22 mouse cellular contexts compared by ENCODE assay signal in the genomic region with DNA sequence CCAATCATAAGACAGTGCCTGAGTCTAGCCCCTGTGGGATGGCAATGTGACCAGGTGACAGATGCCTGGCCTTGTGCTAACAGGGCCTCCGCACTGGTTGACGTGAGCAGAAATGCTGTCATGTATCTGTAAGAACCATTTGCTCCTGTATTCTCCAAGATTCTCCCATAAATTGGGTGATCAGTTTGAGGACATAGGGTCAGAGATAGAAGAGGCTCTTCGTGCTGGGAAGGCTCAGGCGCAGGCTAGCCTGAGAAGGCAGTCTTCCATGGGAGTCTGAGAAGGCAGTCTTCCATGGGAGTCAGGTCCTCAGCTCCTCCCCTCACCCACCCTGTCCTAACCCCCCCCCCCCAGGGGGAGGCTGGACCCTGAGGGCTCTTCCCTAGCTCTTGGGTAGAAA.
DNase-seq lines count a peak whose midpoint lies in the region; ATAC-seq and TF ChIP-seq lines count a peak whose summit lies in the region.
"Had no signal": no experiment of that assay in that cellular context is flagged by ENCODE, and none has a peak within 500 bp of the region (broad histone marks: within the 10 kb centered on the region; RNA-seq: fewer than 3 reads in every experiment).

No protein-coding gene starts in this region.

- no peaks in the 10 kb centered on the region for H3K4me1 ChIP-seq in forebrain, embryonic 11.5 days (replicated peaks; ENCODE audit: control insufficient read depth, insufficient read depth, low read length)
- no peaks in the 10 kb centered on the region for H3K4me1 ChIP-seq in forebrain, postnatal 0 days (ENCODE audit: insufficient read depth)
- peaks cover 8% of the 10 kb centered on the region for H3K4me1 ChIP-seq in liver, embryonic 11.5 days (replicated peaks; ENCODE audit: control insufficient read depth, insufficient read depth, low read length)
- no peaks in the 10 kb centered on the region for H3K4me1 ChIP-seq in midbrain, embryonic 11.5 days (ENCODE audit: control insufficient read depth, insufficient read depth, low read length)
- no peaks in the 10 kb centered on the region for H3K4me1 ChIP-seq in midbrain, embryonic 14.5 days (ENCODE audit: control insufficient read depth, insufficient read depth, low read length)
- H3K4me1 ChIP-seq: embryonic facial prominence, embryonic 12.5 days; forebrain, embryonic 12.5 days had no signal

- no peak for DNase-seq in forebrain, embryonic 11.5 days (ENCODE audit: low spot score)
- DNase-seq in forebrain, postnatal 0 days: no peak
- DNase-seq in liver, embryonic 11.5 days (ENCODE audit: low spot score): no peak
- no peak for DNase-seq in liver
- peak; percentile 69 for DNase-seq in midbrain, embryonic 11.5 days (ENCODE audit: low spot score, missing footprints)
- no peak for DNase-seq in midbrain, embryonic 14.5 days
- DNase-seq: adrenal gland, adult 2 months; adrenal gland, postnatal 10 days; adrenal gland, postnatal 25 days; B cell, adult 2 months; cerebellum, adult 11-12 months; cerebellum, adult 2 months; cerebellum, adult 9-10 months; cerebellum, postnatal 10 days; cerebellum, postnatal 25 days had no signal

- 96% methylated on average over 4 of the region's 4 CpGs for WGBS in forebrain, embryonic 11.5 days
- 88% methylated on average over 4 of the region's 4 CpGs for WGBS in forebrain, postnatal 0 days
- WGBS in liver, embryonic 11.5 days: 86% methylated on average over 4 of the region's 4 CpGs
- WGBS in midbrain, embryonic 11.5 days: 90% methylated on average over 4 of the region's 4 CpGs
- 94% methylated on average over 4 of the region's 4 CpGs for WGBS in midbrain, embryonic 14.5 days

- H3K4me3 ChIP-seq in forebrain, embryonic 11.5 days (ENCODE audit: low read depth, low read length): no peak overlapping the region
- H3K4me3 ChIP-seq in forebrain, postnatal 0 days (ENCODE audit: low read depth, low read length): no peak overlapping the region
- H3K4me3 ChIP-seq in liver, embryonic 11.5 days (ENCODE audit: low read depth, low read length): no peak overlapping the region
- no peak overlapping the region for H3K4me3 ChIP-seq in midbrain, embryonic 11.5 days (ENCODE audit: low read depth, low read length)
- H3K4me3 ChIP-seq in midbrain, embryonic 14.5 days (replicated peaks; ENCODE audit: low read depth, low read length): no peak overlapping the region
- H3K4me3 ChIP-seq: embryonic facial prominence, embryonic 10.5 days; embryonic facial prominence, embryonic 12.5 days; forebrain, embryonic 12.5 days had no signal

- ATAC-seq in forebrain, embryonic 11.5 days (replicated peaks; ENCODE audit: low FRiP score): 0 out of 2 replicates have a peak, but pooled peaks have one; percentile 42
- ATAC-seq in forebrain, postnatal 0 days: no peak
- 0 out of 2 replicates have a peak, but pooled peaks have one; percentile 30 for ATAC-seq in liver, embryonic 11.5 days (replicated peaks; ENCODE audit: low FRiP score)
- no peak for ATAC-seq in midbrain, embryonic 11.5 days (ENCODE audit: low FRiP score)
- no peak for ATAC-seq in midbrain, embryonic 14.5 days (ENCODE audit: low FRiP score, low TSS enrichment)
- ATAC-seq: CD4-positive, CD25-positive, alpha-beta regulatory T cell, adult 4 months; forebrain, embryonic 14.5 days; forebrain, embryonic 16.5 days had no signal

- H3K4me2 ChIP-seq in forebrain, embryonic 11.5 days (ENCODE audit: low read depth, low read length, severe bottlenecking): no peak overlapping the region
- no peak overlapping the region for H3K4me2 ChIP-seq in forebrain, postnatal 0 days (ENCODE audit: low read depth)
- H3K4me2 ChIP-seq in liver, embryonic 11.5 days: no peak overlapping the region
- H3K4me2 ChIP-seq in midbrain, embryonic 11.5 days: no peak overlapping the region
- no peak overlapping the region for H3K4me2 ChIP-seq in midbrain, embryonic 14.5 days (ENCODE audit: low read length)
- H3K4me2 ChIP-seq: embryonic facial prominence, embryonic 12.5 days; forebrain, embryonic 12.5 days had no signal

- no peaks in the 10 kb centered on the region for H3K27me3 ChIP-seq in forebrain, embryonic 11.5 days (ENCODE audit: control insufficient read depth, insufficient read depth, low read length)
- H3K27me3 ChIP-seq in forebrain, postnatal 0 days (ENCODE audit: insufficient read depth, low read length): no peaks in the 10 kb centered on the region
- no peaks in the 10 kb centered on the region for H3K27me3 ChIP-seq in liver, embryonic 11.5 days (replicated peaks; ENCODE audit: control insufficient read depth, insufficient read depth, low read length)
- H3K27me3 ChIP-seq in midbrain, embryonic 11.5 days (ENCODE audit: control insufficient read depth, insufficient read depth, low read length): no peaks in the 10 kb centered on the region
- H3K27me3 ChIP-seq in midbrain, embryonic 14.5 days (ENCODE audit: control insufficient read depth, insufficient read depth, low read length): no peaks in the 10 kb centered on the region
- H3K27me3 ChIP-seq: embryonic facial prominence, embryonic 12.5 days; forebrain, embryonic 12.5 days had no signal

- H3K9ac ChIP-seq in forebrain, embryonic 11.5 days (ENCODE audit: low read length): no peak overlapping the region
- H3K9ac ChIP-seq in forebrain, postnatal 0 days: no peak overlapping the region
- no peak overlapping the region for H3K9ac ChIP-seq in liver, embryonic 11.5 days (ENCODE audit: low read depth, low read length)
- no peak overlapping the region for H3K9ac ChIP-seq in midbrain, embryonic 11.5 days (ENCODE audit: low read length)
- no peak overlapping the region for H3K9ac ChIP-seq in midbrain, embryonic 14.5 days (replicated peaks; ENCODE audit: low read length)
- H3K9ac ChIP-seq: embryonic facial prominence, embryonic 12.5 days; forebrain, embryonic 12.5 days had no signal

- TF ChIP-seq CTCF in forebrain, postnatal 0 days (IDR thresholded peaks at IDR 0.05; ENCODE audit: low read depth): no peak

- H3K27ac ChIP-seq in forebrain, embryonic 11.5 days (ENCODE audit: low read depth, low read length): no peak overlapping the region
- no peak overlapping the region for H3K27ac ChIP-seq in forebrain, postnatal 0 days (ENCODE audit: low read depth, low read length)
- no peak overlapping the region for H3K27ac ChIP-seq in liver, embryonic 11.5 days (ENCODE audit: low read depth, low read length)
- H3K27ac ChIP-seq in midbrain, embryonic 11.5 days (ENCODE audit: low read depth, low read length): no peak overlapping the region
- H3K27ac ChIP-seq in midbrain, embryonic 14.5 days (replicated peaks; ENCODE audit: low read depth, low read length): no peak overlapping the region
- H3K27ac ChIP-seq: embryonic facial prominence, embryonic 10.5 days; embryonic facial prominence, embryonic 12.5 days; forebrain, embryonic 12.5 days had no signal

- no peaks in the 10 kb centered on the region for H3K9me3 ChIP-seq in forebrain, embryonic 11.5 days (ENCODE audit: control insufficient read depth, low read length)
- no peaks in the 10 kb centered on the region for H3K9me3 ChIP-seq in forebrain, postnatal 0 days (ENCODE audit: low read length)
- H3K9me3 ChIP-seq in liver, embryonic 11.5 days (ENCODE audit: control insufficient read depth, low read length): no peaks in the 10 kb centered on the region
- no peaks in the 10 kb centered on the region for H3K9me3 ChIP-seq in midbrain, embryonic 11.5 days (ENCODE audit: control insufficient read depth, low read length)
- H3K9me3 ChIP-seq in midbrain, embryonic 14.5 days (ENCODE audit: control insufficient read depth, low read length): no peaks in the 10 kb centered on the region
- H3K9me3 ChIP-seq: embryonic facial prominence, embryonic 10.5 days; embryonic facial prominence, embryonic 12.5 days; forebrain, embryonic 12.5 days; G1E had no signal

- H3K36me3 ChIP-seq in forebrain, embryonic 11.5 days (ENCODE audit: control insufficient read depth, insufficient read depth, low read length): no peaks in the 10 kb centered on the region; the same call in 1 of the 2 replicates
- H3K36me3 ChIP-seq in forebrain, postnatal 0 days (ENCODE audit: insufficient read depth): peaks cover 36% of the 10 kb centered on the region
- 0 out of 2 replicates have a peak, but pooled peaks cover 3% of the 10 kb centered on the region for H3K36me3 ChIP-seq in liver, embryonic 11.5 days (ENCODE audit: control insufficient read depth, insufficient read depth, low read length)
- peaks cover 11% of the 10 kb centered on the region for H3K36me3 ChIP-seq in midbrain, embryonic 11.5 days (ENCODE audit: control insufficient read depth, insufficient read depth, low read length)
- peaks cover 38% of the 10 kb centered on the region for H3K36me3 ChIP-seq in midbrain, embryonic 14.5 days (ENCODE audit: control insufficient read depth, insufficient read depth, low read length)
- H3K36me3 ChIP-seq: embryonic facial prominence, embryonic 12.5 days had no signal

Comparison
In these comparisons a context has a peak if more than half of its experiments do, and no peak if none do; other contexts are left out.
1. ATAC-seq: peak in forebrain, embryonic 11.5 days (single experiment) and liver, embryonic 11.5 days (single experiment); none in forebrain, postnatal 0 days (single experiment), midbrain, embryonic 11.5 days (single experiment) and midbrain, embryonic 14.5 days (single experiment).